Mouse (Mus musculus) v-Abl transformed pro-B cells (cell line): ENCODE data around the gene Gm20823.
"Not testable (repeated sequence)": the region's sequence is repeated elsewhere in the genome, so short reads cannot be mapped to it uniquely, and the experiment has no call there.

Source experiments
- in situ Hi-C, 2 experiments: fragments of 400-800 bp; cut with MboI; formaldehyde crosslinking; loops; one replicate each; pipeline ENCODE4 v1.15.1; 2025; ENCODE audit not compliant: unreplicated experiment in 2 of 2

The Gm20823 gene

DNA sequence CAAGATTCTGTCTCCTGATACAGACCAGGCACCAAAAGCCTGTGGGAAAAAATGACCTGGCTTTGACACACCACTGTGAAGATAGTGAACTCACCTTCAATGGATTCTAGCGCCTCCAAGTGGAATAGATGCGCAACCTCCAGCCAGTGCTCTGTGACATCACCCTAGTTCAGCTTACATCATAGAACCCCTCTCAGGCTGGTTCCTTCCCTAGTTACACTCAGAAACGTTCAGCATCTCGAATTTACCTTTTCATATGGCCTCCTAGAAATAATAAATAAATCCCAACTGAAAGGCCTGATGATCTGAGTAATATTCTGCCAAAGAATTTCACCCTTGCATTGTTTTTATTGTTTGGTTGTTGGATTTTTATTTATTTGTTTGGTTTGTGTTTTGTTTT, at the start of gene Gm20823:
Gene Gm20823 (minus strand): TSS at position 101 of the 400 bp plus-strand sequence.
- in situ Hi-C loops, result not testable (repeated sequence)
